Mouse (Mus musculus) myocyte (in vitro differentiated cells): ENCODE results near the gene Uroc1.

ENCODE experiments used
- CEBPB ChIP-seq: IDR thresholded peaks from 2 replicates; pipeline ENCODE4 v1.6.1; 2011; ENCODE audit warnings: mild to moderate bottlenecking, moderate library complexity; ENCODE audit not compliant: poor library complexity, insufficient read depth, severe bottlenecking
- TCF12 ChIP-seq: IDR thresholded peaks from one replicate; pipeline ENCODE4 v1.6.1; 2011; ENCODE audit warnings: mild to moderate bottlenecking, control low read depth; ENCODE audit not compliant: poor library complexity, insufficient read depth, severe bottlenecking
- USF1 ChIP-seq: IDR thresholded peaks from one replicate; pipeline ENCODE4 v1.6.1; 2011; ENCODE audit warnings: low read depth, mild to moderate bottlenecking, control low read depth, moderate library complexity

DNA sequence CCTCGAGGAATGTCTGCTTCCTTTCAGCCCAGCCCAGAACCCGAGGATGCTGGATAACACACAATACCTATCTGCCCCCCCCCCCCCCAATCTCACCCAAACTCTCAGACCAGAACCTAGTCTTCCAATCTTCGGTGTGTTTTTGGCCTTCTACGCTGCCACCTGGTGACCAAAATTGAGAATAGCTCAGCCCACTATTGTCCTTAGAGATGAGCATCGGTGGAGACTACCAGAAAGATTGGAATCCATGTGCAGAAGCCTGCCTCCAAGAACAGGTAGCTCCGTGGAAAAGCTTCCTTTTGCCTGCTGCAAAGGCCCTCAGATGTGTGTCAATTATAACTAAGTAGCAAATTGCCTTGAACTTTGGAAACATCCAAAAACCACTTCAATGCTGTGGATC lies 5.4 kb upstream of the Uroc1 start:
- no peak for TF ChIP-seq USF1
- no peak for TF ChIP-seq TCF12
- TF ChIP-seq CEBPB, result no peak
